Mouse (Mus musculus): Measurements from ENCODE around the gene Mroh7.
"Not testable (repeated sequence)": the region's sequence is repeated elsewhere in the genome, so short reads cannot be mapped to it uniquely, and the experiment has no call there.

The Mroh7 gene

DNA sequence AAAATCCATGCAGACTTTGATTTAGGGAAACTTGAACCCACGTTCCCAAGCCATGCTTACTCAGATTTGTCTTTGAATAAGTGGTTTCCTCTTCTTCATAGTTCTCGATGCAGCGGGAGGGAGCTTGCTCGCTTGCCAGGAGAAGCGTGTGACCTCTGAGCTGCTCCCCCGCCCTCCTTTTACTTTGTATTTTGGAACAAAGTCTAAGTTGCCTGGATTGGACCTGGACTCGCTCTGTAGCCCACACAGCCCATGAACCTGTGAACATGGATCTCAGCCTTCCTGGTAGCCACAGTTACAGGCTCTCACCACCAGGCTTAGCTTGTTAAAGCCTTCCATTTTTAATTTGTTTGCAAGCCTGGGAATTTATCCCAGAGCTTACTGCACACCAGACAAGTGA, at the start of gene Mroh7:
Mroh7 (minus strand) TSS at position 112 of the 400 bp plus-strand sequence.
- no peak for DNase-seq (ENCODE audit: low spot score)

DNA sequence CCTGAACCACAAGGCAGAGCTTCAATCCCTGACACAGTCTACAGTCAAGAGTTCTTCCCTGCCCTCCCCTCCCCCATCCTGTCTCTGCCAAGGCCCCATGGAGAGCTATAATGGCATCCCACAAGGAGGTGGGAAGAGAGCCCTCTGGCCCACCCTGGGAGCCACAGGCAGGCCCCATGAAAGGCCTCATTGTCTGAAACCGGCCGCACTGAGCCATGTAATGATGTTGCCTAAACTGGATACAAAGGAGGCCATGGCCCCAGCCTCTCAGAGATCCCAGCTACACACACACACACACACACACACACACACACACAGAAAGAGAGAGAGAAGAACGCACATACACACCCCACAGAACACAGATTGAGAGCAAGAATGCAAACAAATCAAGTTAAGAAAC, 49.3 kb upstream of the Mroh7 start:
- DNase-seq (ENCODE audit: low spot score), result peak; percentile 75

- peak; percentile 87 for DNase-seq (ENCODE audit: low spot score)
Measured at GRCm38 (mm10) chr4:106778116-106778788, 47.5 kb upstream of the Mroh7 start.

DNA sequence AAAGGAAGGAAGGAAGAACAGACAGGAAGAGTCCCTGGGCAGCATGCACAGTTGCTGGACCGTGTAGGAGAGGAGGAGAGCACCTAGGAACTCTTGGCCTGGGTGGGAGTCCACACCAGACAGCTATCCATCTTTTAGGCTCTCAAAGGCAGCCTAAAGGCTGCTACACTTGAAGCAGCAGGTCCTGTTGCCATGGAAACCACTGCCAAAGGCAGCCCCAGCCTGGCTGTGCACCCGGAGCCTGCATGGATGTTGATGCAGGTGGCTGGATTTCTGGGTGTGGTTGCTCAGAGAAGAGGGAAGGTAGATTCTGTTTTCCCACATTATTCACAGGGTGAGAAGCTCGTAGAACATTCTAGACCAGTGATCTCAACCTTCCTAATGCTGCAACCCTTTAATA, 46.3 kb upstream of the Mroh7 start:
- peak; percentile 85 for DNase-seq (ENCODE audit: low spot score)

- DNase-seq (ENCODE audit: low spot score), result not testable (repeated sequence)
Measured at GRCm38 (mm10) chr4:106775767-106776166, 45.0 kb upstream of the Mroh7 start.

DNA sequence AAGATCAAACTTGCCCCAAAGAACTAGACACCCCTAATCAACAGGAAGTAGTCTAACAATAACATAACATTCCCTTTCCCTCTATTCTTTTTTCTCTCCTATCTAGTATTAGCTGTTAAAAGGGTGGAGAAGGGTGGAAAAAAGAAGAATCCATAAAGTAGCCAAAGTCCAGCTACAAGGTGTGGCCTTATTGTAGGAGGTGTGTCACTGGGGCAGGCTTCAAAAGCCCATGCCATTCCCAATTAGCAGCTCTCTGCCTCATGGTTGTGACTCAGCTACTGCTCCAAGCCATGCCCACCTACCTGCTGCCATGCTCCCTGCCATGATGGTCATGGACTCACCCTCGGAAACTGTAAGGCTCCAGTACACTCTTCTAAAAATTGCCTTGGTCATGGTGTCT, 41.8 kb upstream of the Mroh7 start:
- no peak for DNase-seq (ENCODE audit: low spot score)

- no peak for DNase-seq (ENCODE audit: low spot score)
Measured at GRCm38 (mm10) chr4:106769306-106769705, 38.6 kb upstream of the Mroh7 start.

- DNase-seq (ENCODE audit: low spot score), result no peak
Measured at GRCm38 (mm10) chr4:106764166-106764565, 33.4 kb upstream of the Mroh7 start.

GRCm38 (mm10) chr4:106751726-106752125, 21.0 kb upstream of the Mroh7 start:
- DNase-seq (ENCODE audit: low spot score), result no peak

GRCm38 (mm10) chr4:106749699-106750098, 19.0 kb upstream of the Mroh7 start:
- peak; percentile 85 for DNase-seq (ENCODE audit: low spot score)

DNA sequence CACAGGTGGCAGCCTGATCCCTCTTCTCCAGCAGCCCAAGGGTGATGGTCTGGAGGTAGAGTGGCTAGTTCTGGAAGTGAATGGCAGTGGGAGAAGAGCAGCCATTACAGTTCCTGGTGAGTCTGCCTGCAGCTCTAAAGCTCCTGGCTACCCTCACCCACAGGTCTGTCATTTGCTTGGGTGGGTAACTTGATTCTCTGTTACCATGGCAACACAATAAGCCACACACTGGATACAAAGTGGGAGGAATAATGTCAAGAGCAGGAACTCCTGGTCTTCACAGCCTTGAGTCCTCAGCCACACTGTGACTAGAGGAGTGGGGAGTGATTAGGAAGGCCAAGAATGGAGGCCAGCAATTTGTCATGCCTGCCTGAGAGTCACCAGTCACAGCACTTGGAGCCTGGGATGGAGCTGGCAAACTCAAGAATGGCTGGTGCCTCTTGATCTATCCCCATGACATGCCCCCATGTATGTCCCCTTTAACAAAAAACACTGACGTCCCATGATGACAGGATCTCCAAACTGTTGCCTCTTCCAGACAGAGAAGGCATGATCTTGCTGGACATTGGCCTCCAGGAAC, 16.4 kb upstream of the Mroh7 start:
- peak; percentile 20 for DNase-seq (ENCODE audit: low spot score)

DNA sequence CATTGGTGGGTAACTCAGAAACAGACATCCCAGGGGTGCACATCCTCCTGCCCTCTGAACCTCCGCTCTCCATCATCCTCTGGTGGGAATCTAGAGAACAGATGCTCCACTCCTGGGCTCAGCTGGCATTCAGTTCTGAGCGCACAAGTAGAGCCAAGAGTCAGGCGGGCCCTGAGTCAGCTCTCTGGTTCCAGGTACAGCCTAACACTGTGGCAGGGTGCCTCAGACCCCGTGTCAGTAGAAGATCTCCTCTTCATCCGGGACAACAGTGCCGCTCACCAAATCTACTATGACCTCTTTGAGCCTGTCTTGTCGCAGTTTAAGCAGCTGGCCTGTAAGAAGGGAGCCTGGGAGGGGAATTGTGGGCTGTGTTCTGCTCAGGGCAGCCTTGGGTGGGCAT, 15.1 kb upstream of the Mroh7 start:
- no peak for DNase-seq (ENCODE audit: low spot score)

DNA sequence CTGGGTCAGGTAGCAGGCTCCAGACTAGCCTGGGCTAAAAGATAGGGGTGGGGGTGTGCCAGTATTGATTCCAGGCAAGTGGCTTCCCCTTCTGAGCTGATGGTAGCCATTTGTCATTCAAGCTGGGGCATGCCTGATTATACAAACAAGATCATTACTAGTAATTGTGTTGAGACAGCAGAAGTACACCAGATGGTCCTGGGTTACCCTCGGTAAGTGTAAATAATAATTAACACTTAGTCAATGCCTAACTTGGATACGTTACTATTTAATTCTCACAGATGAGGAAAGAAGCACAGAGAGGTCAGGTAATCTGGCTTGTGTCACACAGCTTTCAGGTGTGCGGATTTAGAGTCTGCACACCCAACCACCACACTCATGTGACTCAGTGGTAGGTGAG, 7.2 kb upstream of the Mroh7 start:
- DNase-seq (ENCODE audit: low spot score), result no peak

GRCm38 (mm10) chr4:106736884-106737283, 6.2 kb upstream of the Mroh7 start:
- not testable (repeated sequence) for DNase-seq (ENCODE audit: low spot score)

DNA sequence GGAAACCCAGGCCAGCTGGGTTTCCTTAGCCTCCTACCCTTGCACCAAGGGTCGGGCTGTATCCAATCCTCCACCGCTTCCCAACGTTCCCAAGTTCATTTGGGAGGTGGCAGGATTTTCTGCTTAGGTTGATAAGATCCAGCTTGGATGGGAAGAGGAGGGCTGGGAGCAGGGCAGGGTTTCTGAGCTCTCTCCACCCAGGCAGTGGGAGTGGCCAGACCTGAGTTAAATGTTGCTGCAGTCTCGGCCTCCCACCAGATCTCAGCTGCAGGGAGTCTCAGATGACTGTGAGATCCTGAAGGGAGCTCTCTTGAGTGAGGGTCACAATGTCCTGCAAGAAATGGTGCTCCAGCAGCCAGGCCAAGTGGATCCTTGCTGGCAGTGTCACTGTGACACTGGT, 2.9 kb upstream of the Mroh7 start, which contains the start of gene Fam151a:
Fam151a (plus strand) TSS at position 254 of the 400 bp plus-strand sequence.
- DNase-seq (ENCODE audit: low spot score), result no peak

DNA sequence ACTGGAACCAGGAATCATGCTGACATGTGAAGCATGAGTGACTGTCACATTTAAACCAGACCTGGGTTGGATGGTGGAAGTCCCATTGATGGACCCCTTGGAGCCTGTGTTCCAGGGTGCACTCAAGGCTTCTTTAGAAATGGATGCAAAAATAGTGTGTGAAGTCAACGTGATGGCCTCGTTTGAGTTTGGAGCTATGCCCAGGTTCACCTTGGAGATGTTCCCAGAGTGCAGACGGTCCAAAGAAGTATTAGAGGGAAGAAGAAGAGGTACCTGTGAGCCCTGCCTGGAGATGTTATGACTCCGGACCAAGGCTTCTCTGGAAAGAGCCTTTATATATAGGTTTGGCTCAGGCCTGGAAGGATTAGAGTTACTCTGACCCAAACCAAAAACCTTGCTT, 10.1 kb downstream of the Mroh7 start:
- DNase-seq (ENCODE audit: low spot score), result no peak

- no peak for DNase-seq (ENCODE audit: low spot score)
Measured at GRCm38 (mm10) chr4:106713622-106714021, 17.1 kb downstream of the Mroh7 start.

- peak; percentile 87 for DNase-seq (ENCODE audit: low spot score)
Measured at GRCm38 (mm10) chr4:106708408-106708807, 22.3 kb downstream of the Mroh7 start.

- DNase-seq (ENCODE audit: low spot score), result no peak
Measured at GRCm38 (mm10) chr4:106707957-106708356, 22.8 kb downstream of the Mroh7 start.

DNA sequence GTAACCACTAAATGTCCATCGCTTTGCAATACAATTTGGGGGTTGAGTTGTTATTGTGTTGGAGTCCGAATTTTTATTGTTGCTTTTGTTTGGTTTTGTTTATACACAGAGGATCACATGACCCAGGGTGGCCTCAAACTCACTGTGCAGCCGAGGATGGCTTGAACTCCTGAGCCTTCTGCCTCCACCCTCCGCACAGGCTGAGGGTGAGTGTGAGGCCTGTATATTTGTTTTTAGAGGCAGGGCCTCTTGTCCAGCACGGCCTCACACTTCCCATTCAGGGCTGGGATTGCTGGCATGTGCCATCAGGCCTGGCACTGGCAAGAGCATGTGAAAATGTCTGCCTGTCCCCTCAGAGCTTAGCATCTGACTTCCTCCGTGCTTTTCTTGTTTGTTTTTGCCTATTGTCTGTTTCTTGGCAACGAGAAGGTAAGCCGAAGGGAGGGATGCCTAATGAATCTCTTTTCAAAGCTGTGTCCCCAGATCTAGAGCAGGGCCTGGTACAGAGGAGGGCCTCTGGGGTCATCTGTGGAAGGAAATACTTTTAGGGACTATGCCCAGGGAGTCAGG, 25.5 kb downstream of the Mroh7 start:
- no peak for DNase-seq (ENCODE audit: low spot score)

- DNase-seq (ENCODE audit: low spot score), result no peak
Measured at GRCm38 (mm10) chr4:106704416-106704815, 26.3 kb downstream of the Mroh7 start.

GRCm38 (mm10) chr4:106703956-106704355, 26.8 kb downstream of the Mroh7 start:
- DNase-seq (ENCODE audit: low spot score), result no peak

GRCm38 (mm10) chr4:106700798-106701197, 29.9 kb downstream of the Mroh7 start:
- DNase-seq (ENCODE audit: low spot score), result no peak

DNA sequence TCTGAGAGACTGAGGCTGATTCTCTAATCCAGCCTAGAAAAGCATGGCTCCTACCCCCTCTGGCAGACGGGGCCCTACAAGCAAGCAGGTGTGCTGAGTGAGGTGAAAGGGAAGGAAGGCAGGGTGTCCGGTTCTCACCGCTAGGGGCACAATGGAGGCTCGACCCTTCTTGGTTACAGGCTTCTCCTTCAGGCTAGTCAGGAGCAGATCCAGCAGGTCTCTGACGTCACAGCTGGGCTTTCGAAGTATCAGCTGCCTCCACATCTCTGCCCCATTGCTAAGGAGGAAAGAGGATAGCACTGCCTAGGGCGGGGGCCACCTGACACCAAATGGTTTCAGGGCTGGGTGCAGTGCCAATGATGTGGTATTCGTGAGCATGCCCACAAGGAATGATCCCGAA, 30.7 kb downstream of the Mroh7 start:
- DNase-seq (ENCODE audit: low spot score), result peak; percentile 80

Measured in embryo, embryonic 10 days (tissue).